25 mouse cellular contexts compared by ENCODE assay signal in genomic region chr2:35737467-35738027, GRCm38 (mm10).
DNase-seq lines count a peak whose midpoint lies in the region; ATAC-seq and TF ChIP-seq lines count a peak whose summit lies in the region.
"Had no signal": no experiment of that assay in that cellular context is flagged by ENCODE, and none has a peak within 500 bp of the region (broad histone marks: within the 10 kb centered on the region; RNA-seq: fewer than 3 reads in every experiment).

No protein-coding gene starts in this region.

- H3K9me3 ChIP-seq in kidney, embryonic 14.5 days (ENCODE audit: control insufficient read depth, low read length): no peaks in the 10 kb centered on the region
- H3K9me3 ChIP-seq in liver, postnatal 0 days (ENCODE audit: low read length): no peaks in the 10 kb centered on the region
- no peaks in the 10 kb centered on the region for H3K9me3 ChIP-seq in neural tube, embryonic 15.5 days (replicated peaks)
- H3K9me3 ChIP-seq: embryonic facial prominence, embryonic 12.5 days; midbrain, embryonic 12.5 days; stomach, embryonic 15.5 days had no signal

- TF ChIP-seq CTCF in liver, postnatal 0 days (IDR thresholded peaks at IDR 0.05; ENCODE audit: low read depth): no peak

- peaks cover 20% of the 10 kb centered on the region; the same call in 1 of the 2 replicates for H3K4me1 ChIP-seq in kidney, embryonic 14.5 days (ENCODE audit: control insufficient read depth, insufficient read depth, low read length)
- no peaks in the 10 kb centered on the region for H3K4me1 ChIP-seq in liver, postnatal 0 days (ENCODE audit: insufficient read depth)
- H3K4me1 ChIP-seq in neural tube, embryonic 15.5 days: peaks cover 20% of the 10 kb centered on the region
- H3K4me1 ChIP-seq: midbrain, embryonic 12.5 days had no signal

- TF ChIP-seq EP300 in liver, postnatal 0 days (IDR thresholded peaks at IDR 0.05; ENCODE audit: low read depth): no peak

- peak overlapping the region; percentile 56 for H3K27ac ChIP-seq in kidney, embryonic 14.5 days (ENCODE audit: low read depth, low read length)
- H3K27ac ChIP-seq in liver, postnatal 0 days (ENCODE audit: low read depth): peak overlapping the region; percentile 51
- no peak overlapping the region for H3K27ac ChIP-seq in neural tube, embryonic 15.5 days (replicated peaks)
- H3K27ac ChIP-seq: embryonic facial prominence, embryonic 12.5 days; midbrain, embryonic 12.5 days; stomach, embryonic 15.5 days had no signal

- no peaks in the 10 kb centered on the region for H3K27me3 ChIP-seq in kidney, embryonic 14.5 days (ENCODE audit: control insufficient read depth, insufficient read depth, low read length)
- H3K27me3 ChIP-seq in liver, postnatal 0 days (ENCODE audit: insufficient read depth, low read length): no peaks in the 10 kb centered on the region
- no peaks in the 10 kb centered on the region for H3K27me3 ChIP-seq in neural tube, embryonic 15.5 days (replicated peaks)
- H3K27me3 ChIP-seq: embryonic facial prominence, embryonic 12.5 days; heart, embryonic 12.5 days; midbrain, embryonic 12.5 days; stomach, embryonic 15.5 days had no signal

- H3K4me2 ChIP-seq in kidney, embryonic 14.5 days (replicated peaks; ENCODE audit: low read depth, low read length): no peak overlapping the region
- no peak overlapping the region for H3K4me2 ChIP-seq in liver, postnatal 0 days (ENCODE audit: low read depth, low read length)
- H3K4me2 ChIP-seq in neural tube, embryonic 15.5 days: no peak overlapping the region
- H3K4me2 ChIP-seq: embryonic facial prominence, embryonic 12.5 days; heart, embryonic 12.5 days; liver, embryonic 11.5 days; midbrain, embryonic 12.5 days; stomach, embryonic 15.5 days had no signal

- H3K9ac ChIP-seq in kidney, embryonic 14.5 days (ENCODE audit: low read depth, low read length): no peak overlapping the region
- H3K9ac ChIP-seq in liver, postnatal 0 days (replicated peaks): no peak overlapping the region
- H3K9ac ChIP-seq in neural tube, embryonic 15.5 days (replicated peaks): no peak overlapping the region
- H3K9ac ChIP-seq: embryonic facial prominence, embryonic 12.5 days; heart, embryonic 12.5 days; midbrain, embryonic 12.5 days; stomach, embryonic 15.5 days had no signal

- DNase-seq in kidney, adult 18-20 months: no peak
- DNase-seq in liver, postnatal 0 days: peak; percentile 62
- no peak for DNase-seq in liver
- DNase-seq in kidney, postnatal 4 days: peak; percentile 42 to 55
- no peak for DNase-seq in lung, postnatal 36 days
- DNase-seq: adrenal gland, adult 8-10 months; cerebellum, adult 18-20 months; cerebellum, postnatal 14 days; heart, postnatal 10 days; layer of hippocampus, adult 9-11 months; lung, adult 18-20 months; lung, postnatal 10 days; right cerebral cortex, postnatal 14 days; spleen, adult 18-20 months; thymus, postnatal 25 days had no signal

- H3K36me3 ChIP-seq in kidney, embryonic 14.5 days (ENCODE audit: control insufficient read depth, insufficient read depth, low read length): no peaks in the 10 kb centered on the region
- no peaks in the 10 kb centered on the region for H3K36me3 ChIP-seq in liver, postnatal 0 days (replicated peaks; ENCODE audit: insufficient read depth, low read length)
- H3K36me3 ChIP-seq in neural tube, embryonic 15.5 days: no peaks in the 10 kb centered on the region
- H3K36me3 ChIP-seq: embryonic facial prominence, embryonic 12.5 days; midbrain, embryonic 12.5 days; stomach, embryonic 15.5 days had no signal

- WGBS in kidney, embryonic 14.5 days: 50% methylated on average over 7 of the region's 7 CpGs
- 66% methylated on average over 7 of the region's 7 CpGs for WGBS in liver, postnatal 0 days (ENCODE audit: insufficient replicate concordance)
- 64% methylated on average over 7 of the region's 7 CpGs for WGBS in neural tube, embryonic 15.5 days

- no peak overlapping the region for H3K4me3 ChIP-seq in kidney, embryonic 14.5 days (ENCODE audit: low read length)
- H3K4me3 ChIP-seq in liver, postnatal 0 days (ENCODE audit: low read depth, low read length): no peak overlapping the region
- no peak overlapping the region for H3K4me3 ChIP-seq in neural tube, embryonic 15.5 days (replicated peaks)
- H3K4me3 ChIP-seq: embryonic facial prominence, embryonic 12.5 days; erythroblast, embryonic 14.5 days; heart, embryonic 12.5 days; midbrain, embryonic 12.5 days; stomach, embryonic 15.5 days had no signal

- no peak for ATAC-seq in kidney, embryonic 14.5 days (ENCODE audit: low FRiP score, low TSS enrichment)
- ATAC-seq in liver, postnatal 0 days: peak; percentile 58; the same call in 1 of the 2 replicates
- ATAC-seq in neural tube, embryonic 15.5 days (ENCODE audit: low FRiP score): no peak
- ATAC-seq: activated CD4-positive, CD25-positive, alpha-beta regulatory T cell, adult 4 months; forebrain, embryonic 14.5 days had no signal

Comparison
In these comparisons a context has a peak if more than half of its experiments do, and no peak if none do; other contexts are left out.
1. DNase-seq: peak in liver, postnatal 0 days (single experiment) and kidney, postnatal 4 days (2 of 2); none in kidney, adult 18-20 months (single experiment), liver (single experiment) and lung, postnatal 36 days (single experiment).